Mouse (Mus musculus) pancreas, adult 10 weeks (tissue): ENCODE results near the gene Asic3. TPM values are rescaled to one million over a fixed set of nuclear protein-coding genes. Genes with fewer than 3 reads are reported as not detected.

ENCODE experiments used
- polyA plus RNA-seq: library from polyadenylated mRNA; stranded (reverse); fragments of 350-450 nt; fragmentation: Illumina TruSeq; extraction: RNeasy Lipid Tissue Mini Kit (QIAGEN cat#74804); gene quantifications from one replicate; pipeline ENCODE4 v1.2.3, GENCODE M21; 2015; ENCODE audit warnings: low read depth, low replicate concordance; ENCODE audit not compliant: insufficient read depth

The Asic3 gene
- not detected for polyA plus RNA-seq

GRCm38 (mm10) chr5:24413042-24413693, at the start of gene Asic3:
Gene Asic3, plus strand, starts transcription at chr5:24413392.

GRCm38 (mm10) chr5:24364508-24364907, 48.7 kb upstream of the Asic3 start, which contains the start of gene Nos3:
Gene Nos3, plus strand, starts transcription at chr5:24364810.

DNA sequence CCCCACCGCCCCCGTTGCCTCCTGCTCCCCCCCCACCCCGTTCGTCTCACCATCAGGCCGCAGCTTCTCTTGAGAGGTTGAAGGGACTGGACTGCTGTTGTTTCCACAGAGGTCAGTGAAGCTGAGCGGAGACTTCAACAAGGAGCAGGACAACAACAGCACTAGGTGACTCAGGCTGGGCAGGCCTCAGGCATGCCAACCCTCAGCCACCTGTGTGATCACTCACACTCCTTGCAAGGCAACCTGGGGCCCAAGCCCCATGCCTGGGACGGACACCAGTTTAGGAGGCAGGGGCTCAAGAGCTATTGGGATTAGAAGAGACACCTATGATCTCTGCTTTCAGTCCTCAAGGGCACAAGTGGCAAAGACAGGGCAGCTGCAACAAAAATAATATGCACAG, 21.3 kb upstream of the Asic3 start, which contains the start of gene Atg9b:
Atg9b (minus strand) TSS at position 280 of the 400 bp plus-strand sequence.

GRCm38 (mm10) chr5:24393392-24393997, 19.7 kb upstream of the Asic3 start, which contains the start of gene Abcb8:
Gene Abcb8, plus strand, starts transcription at chr5:24393663.

GRCm38 (mm10) chr5:24423129-24424003, 10.2 kb downstream of the Asic3 start, which contains the start of the genes Cdk5 and Slc4a2:
Gene Cdk5, minus strand, starts transcription at chr5:24423530.
Gene Slc4a2, plus strand, starts transcription at chr5:24423837.

GRCm38 (mm10) chr5:24444746-24445427, 31.7 kb downstream of the Asic3 start, which contains the start of gene Fastk:
Gene Fastk, minus strand, starts transcription at chr5:24445287.

GRCm38 (mm10) chr5:24447624-24448298, 34.6 kb downstream of the Asic3 start, which contains the start of gene Tmub1:
Gene Tmub1, minus strand, starts transcription at chr5:24447854.

GRCm38 (mm10) chr5:24452030-24452690, 39.0 kb downstream of the Asic3 start, which contains the start of gene Agap3:
Gene Agap3, plus strand, starts transcription at chr5:24452177.

Other genes with a start within 250 kb of the Asic3 start
- 1.2 TPM for gene Nupl2, start 248.4 kb upstream of the Asic3 start, polyA plus RNA-seq
- 4.4 TPM for gene Kcnh2, start 61.8 kb upstream of the Asic3 start, polyA plus RNA-seq
- gene Nos3, start 48.6 kb upstream of the Asic3 start, polyA plus RNA-seq: 6.1 TPM
- 0.92 TPM for gene Atg9b, start 21.2 kb upstream of the Asic3 start, polyA plus RNA-seq
- gene Abcb8, start 19.7 kb upstream of the Asic3 start, polyA plus RNA-seq: 16.3 TPM
- 16.5 TPM for gene Cdk5, start 10.1 kb downstream of the Asic3 start, polyA plus RNA-seq
- 26.8 TPM for gene Slc4a2, start 10.4 kb downstream of the Asic3 start, polyA plus RNA-seq
- gene Fastk, start 31.9 kb downstream of the Asic3 start, polyA plus RNA-seq: 66.7 TPM
- 4.4 TPM for gene Tmub1, start 34.5 kb downstream of the Asic3 start, polyA plus RNA-seq
- 26.5 TPM for gene Agap3, start 38.8 kb downstream of the Asic3 start, polyA plus RNA-seq
- gene Gbx1, start 113.8 kb downstream of the Asic3 start, polyA plus RNA-seq: not detected
- gene Asb10, start 127.6 kb downstream of the Asic3 start, polyA plus RNA-seq: not detected
- gene 4931409K22Rik, start 143.4 kb downstream of the Asic3 start, polyA plus RNA-seq: not detected
- 8.9 TPM for gene Abcf2, start 164.1 kb downstream of the Asic3 start, polyA plus RNA-seq
- gene Chpf2, start 173.3 kb downstream of the Asic3 start, polyA plus RNA-seq: 20.5 TPM
- 5.5 TPM for gene Smarcd3, start 211.0 kb downstream of the Asic3 start, polyA plus RNA-seq